Mouse (Mus musculus) adipose tissue, adult 10 weeks (tissue): ENCODE measurements around the gene Olfr1309. TPM values are rescaled to one million over a fixed set of nuclear protein-coding genes. Genes with fewer than 3 reads are reported as not detected.

Experiments used
- polyA plus RNA-seq: library from polyadenylated mRNA; stranded (reverse); fragments of 350-450 nt; fragmentation: Illumina TruSeq; extraction: RNeasy Lipid Tissue Mini Kit (QIAGEN cat#74804); gene quantifications from one replicate; pipeline ENCODE4 v1.2.3, GENCODE M21; 2014; ENCODE audit warnings: low read depth, low replicate concordance

Olfr1309 gene
- not detected for polyA plus RNA-seq

GRCm38 (mm10) chr2:111990181-111990580 lies at the start of gene Olfr1309:
Gene Olfr1309 (minus strand): TSS chr2:111990281.

GRCm38 (mm10) chr2:112024312-112024711 lies 34.2 kb upstream of the Olfr1309 start, which contains the start of gene Olfr1311:
Gene Olfr1311 (minus strand): TSS chr2:112024412.

GRCm38 (mm10) chr2:112012608-112013007 lies 22.5 kb upstream of the Olfr1309 start, which contains the start of gene Olfr1310:
Gene Olfr1310 (minus strand): TSS chr2:112012708.

GRCm38 (mm10) chr2:111964844-111965243 lies 25.2 kb downstream of the Olfr1309 start, which contains the start of gene Olfr1308:
Gene Olfr1308 (minus strand): TSS chr2:111964944.

GRCm38 (mm10) chr2:111949340-111949739 lies 40.7 kb downstream of the Olfr1309 start, which contains the start of gene Olfr1307:
Gene Olfr1307 (minus strand): TSS chr2:111949440.

Other genes starting within 250 kb of the Olfr1309 start
- not detected for gene Olfr1301, start 239.3 kb downstream of the Olfr1309 start, polyA plus RNA-seq
- not detected for gene Olfr1302, start 212.9 kb downstream of the Olfr1309 start, polyA plus RNA-seq
- gene Olfr1303, start 169.9 kb downstream of the Olfr1309 start, polyA plus RNA-seq: not detected
- not detected for gene Olfr1305, start 113.1 kb downstream of the Olfr1309 start, polyA plus RNA-seq
- not detected for gene Olfr1306, start 74.0 kb downstream of the Olfr1309 start, polyA plus RNA-seq
- not detected for gene Olfr1307, start 40.8 kb downstream of the Olfr1309 start, polyA plus RNA-seq
- not detected for gene Olfr1308, start 25.3 kb downstream of the Olfr1309 start, polyA plus RNA-seq
- gene Olfr1310, start 22.4 kb upstream of the Olfr1309 start, polyA plus RNA-seq: not detected
- gene Olfr1311, start 34.1 kb upstream of the Olfr1309 start, polyA plus RNA-seq: not detected
- not detected for gene Olfr1312, start 60.0 kb upstream of the Olfr1309 start, polyA plus RNA-seq
- gene Olfr1313, start 87.6 kb upstream of the Olfr1309 start, polyA plus RNA-seq: not detected
- gene Olfr1314, start 106.5 kb upstream of the Olfr1309 start, polyA plus RNA-seq: not detected
- not detected for gene Olfr1315-ps1, start 125.2 kb upstream of the Olfr1309 start, polyA plus RNA-seq
- gene Olfr1316, start 144.7 kb upstream of the Olfr1309 start, polyA plus RNA-seq: not detected
- gene Olfr1317, start 150.0 kb upstream of the Olfr1309 start, polyA plus RNA-seq: not detected
- gene Olfr1318, start 163.9 kb upstream of the Olfr1309 start, polyA plus RNA-seq: not detected
- 7.1 TPM for gene Lpcat4, start 249.2 kb upstream of the Olfr1309 start, polyA plus RNA-seq